Mouse (Mus musculus) cerebellum, adult 9-11 months (tissue): Measurements from ENCODE around the gene Dus3l.
A peak's percentile ranks its signal among the peaks of the same experiment; 100 is the strongest.

ENCODE experiments used
- DNase-seq: peaks from one replicate; pipeline ENCODE4 v3.0.0; 2022

Gene Dus3l

GRCm38 (mm10) chr17:56793614-56794319 lies 29.2 kb downstream of the Dus3l start:
- DNase-seq: no peak

- DNase-seq: no peak
Measured at GRCm38 (mm10) chr17:56799276-56799675, 34.7 kb downstream of the Dus3l start.

GRCm38 (mm10) chr17:56802065-56802464 lies 37.5 kb downstream of the Dus3l start:
- DNase-seq: no peak

GRCm38 (mm10) chr17:56804952-56805351 lies 40.4 kb downstream of the Dus3l start:
- DNase-seq: no peak

GRCm38 (mm10) chr17:56805784-56806183 lies 41.2 kb downstream of the Dus3l start:
- no peak for DNase-seq

- DNase-seq: peak; percentile 63
Measured at GRCm38 (mm10) chr17:56808518-56808917, 44.0 kb downstream of the Dus3l start.

- peak; percentile 72 for DNase-seq
Measured at GRCm38 (mm10) chr17:56810245-56810644, 45.7 kb downstream of the Dus3l start.

- peak; percentile 20 for DNase-seq
Measured at GRCm38 (mm10) chr17:56814316-56815056, 49.9 kb downstream of the Dus3l start.

GRCm38 (mm10) chr17:56815057-56815345 lies 50.4 kb downstream of the Dus3l start:
- no peak for DNase-seq

- DNase-seq: no peak
Measured at GRCm38 (mm10) chr17:56818067-56818636, 53.6 kb downstream of the Dus3l start.

GRCm38 (mm10) chr17:56819032-56819545 lies 54.5 kb downstream of the Dus3l start:
- DNase-seq: no peak
